Mouse (Mus musculus) thymus, adult 2 months (tissue): ENCODE data around the gene 1700123O20Rik. TPM values are rescaled to one million over a fixed set of nuclear protein-coding genes. Genes with fewer than 3 reads are reported as not detected.

Experiments used
- DNase-seq: peaks from one replicate; pipeline ENCODE4 v3.0.0; 2021
- H3K27ac ChIP-seq: fragments of 200-500 bp; 2 replicates; pipeline ENCODE4 v1.5.1; 2012; ENCODE audit warnings: low read length, control low read depth; ENCODE audit not compliant: control insufficient read depth, insufficient read depth
- H3K27me3 ChIP-seq: fragments of 200-500 bp; 2 replicates; pipeline ENCODE4 v1.6.1; 2012; ENCODE audit warnings: mild to moderate bottlenecking, low read length, moderate library complexity, mixed read lengths; ENCODE audit not compliant: control insufficient read depth, insufficient read depth
- H3K36me3 ChIP-seq: fragments of 200-500 bp; 2 replicates; pipeline ENCODE4 v1.6.1; 2012; ENCODE audit warnings: mild to moderate bottlenecking, low read length, moderate library complexity; ENCODE audit not compliant: control insufficient read depth, insufficient read depth
- H3K4me1 ChIP-seq: fragments of 200-500 bp; replicated peaks from 2 replicates; pipeline ENCODE4 v1.6.1; 2012; ENCODE audit warnings: low read length; ENCODE audit not compliant: control insufficient read depth, insufficient read depth
- H3K4me3 ChIP-seq: fragments of 200-500 bp; 2 replicates; pipeline ENCODE4 v1.5.1; 2012; ENCODE audit warnings: mild to moderate bottlenecking, low read length, control low read depth, moderate library complexity; ENCODE audit not compliant: control insufficient read depth, insufficient read depth
- CTCF ChIP-seq: fragments of 200-500 bp; IDR thresholded peaks from 2 replicates; pipeline ENCODE4 v1.5.1; 2012; ENCODE audit warnings: mild to moderate bottlenecking, control low read depth, low read length, moderate library complexity, borderline replicate concordance; ENCODE audit not compliant: control insufficient read depth, poor library complexity, insufficient read depth; ENCODE audit errors: extremely low read depth
- POLR2A ChIP-seq: fragments of 200-500 bp; IDR thresholded peaks from 2 replicates; pipeline ENCODE4 v1.6.1; 2012; ENCODE audit warnings: mild to moderate bottlenecking, low read length, control low read depth, moderate library complexity; ENCODE audit not compliant: control insufficient read depth, poor library complexity, insufficient read depth; ENCODE audit errors: extremely low read depth
- WGBS: fragments of 180-500 bp; shearing (Covaris S2); methylation state at CpG from one replicate; pipeline ENCODE4 v1.1.7; 2018; 5-methylcytosine and 5-hydroxymethylcytosine counted together
- polyA plus RNA-seq: library from polyadenylated mRNA; depleted of rRNA; stranded (reverse); fragments of >200 nt; gene quantifications from 2 replicates; pipeline ENCODE4 v1.2.3, GENCODE M21; 2012

1700123O20Rik gene
- polyA plus RNA-seq, 1 experiment = 80.2 TPM

DNA sequence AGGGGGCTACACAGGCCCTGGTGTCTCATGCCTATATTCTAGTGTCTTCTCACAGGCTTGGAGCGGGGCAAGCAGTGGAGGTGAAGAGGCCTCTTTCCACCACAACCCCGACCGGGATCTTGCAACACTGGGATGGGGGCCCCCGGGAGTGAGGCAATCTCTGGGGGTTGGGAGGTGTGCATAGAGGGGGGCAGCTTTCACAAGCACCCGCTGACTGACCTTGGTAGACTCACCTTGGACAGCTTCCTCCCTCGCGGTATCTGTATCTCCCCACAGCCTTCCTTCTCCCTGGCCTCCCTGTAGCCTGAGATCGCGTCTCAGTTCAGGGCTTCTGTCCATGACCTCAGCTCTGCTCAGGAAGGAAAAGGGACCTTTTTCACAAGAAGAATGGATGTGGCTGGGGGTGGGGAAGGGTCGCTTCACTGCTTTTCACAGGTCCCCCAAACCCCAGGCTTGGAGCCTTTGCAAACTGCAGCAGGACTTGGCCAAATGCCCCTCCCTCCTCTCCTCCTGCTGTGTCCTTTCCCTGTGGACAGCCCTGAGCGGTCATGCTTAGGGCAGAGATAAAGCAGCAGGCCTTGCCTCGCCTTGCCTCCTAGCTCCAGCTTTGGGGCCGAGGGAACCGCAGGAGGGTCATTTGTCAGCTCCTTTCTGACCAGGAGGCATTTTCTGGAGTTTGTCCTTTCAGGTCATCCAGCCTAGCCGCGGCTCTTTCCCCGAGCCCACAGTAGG, 20.7 kb downstream of the 1700123O20Rik start:
- whole genome bisulfite sequencing = 66% methylated on average over 17 of the region's 17 CpGs
- Histone ChIP-seq H3K27ac (no peak overlapping the region), H3K4me3 (no peak overlapping the region), H3K4me1 (peaks cover 15% of the 10 kb centered on the region), H3K27me3 (no peaks in the 10 kb centered on the region), H3K36me3 (no peaks in the 10 kb centered on the region)
- DNase-seq = no peak
- TF ChIP-seq POLR2A (no peak), CTCF (no peak)

GRCm38 (mm10) chr14:54709054-54709453, 23.0 kb downstream of the 1700123O20Rik start:
- Histone ChIP-seq H3K27me3 (no peaks in the 10 kb centered on the region; the same call in 1 of the 2 replicates), H3K4me1 (peaks cover 23% of the 10 kb centered on the region), H3K36me3 (no peaks in the 10 kb centered on the region), H3K27ac (no peak overlapping the region), H3K4me3 (no peak overlapping the region)
- DNase-seq = no peak
- TF ChIP-seq CTCF = no peak
- no peak for TF ChIP-seq POLR2A
- 94% methylated on average over 9 of the region's 9 CpGs for WGBS

- TF ChIP-seq POLR2A = no peak
- TF ChIP-seq CTCF = no peak
- no peak within 1 kb of the TSS for H3K27ac ChIP-seq
- no peaks in the 10 kb centered on the region for H3K36me3 ChIP-seq
- H3K27me3 ChIP-seq = no peaks in the 10 kb centered on the region; the same call in 1 of the 2 replicates
- no peak within 1 kb of the TSS for H3K4me3 ChIP-seq
- DNase-seq = no peak
- peaks cover 13% of the 10 kb centered on the region for H3K4me1 ChIP-seq
- WGBS = 78% methylated on average over 7 of the region's 7 CpGs
Observed at GRCm38 (mm10) chr14:54712074-54712473, 26.1 kb downstream of the 1700123O20Rik start, which contains the start of gene Cebpe. Cebpe (minus strand) TSS chr14:54712174.

- peaks cover 13% of the 10 kb centered on the region for H3K4me1 ChIP-seq
- 54% methylated on average over 8 of the region's 8 CpGs for WGBS
- no peak overlapping the region for H3K27ac ChIP-seq
- H3K36me3 ChIP-seq = no peaks in the 10 kb centered on the region
- no peak for DNase-seq
- no peaks in the 10 kb centered on the region; the same call in 1 of the 2 replicates for H3K27me3 ChIP-seq
- TF ChIP-seq POLR2A (no peak), CTCF (no peak)
- H3K4me3 ChIP-seq = no peak overlapping the region
Observed at GRCm38 (mm10) chr14:54712861-54713260, 26.8 kb downstream of the 1700123O20Rik start.

DNA sequence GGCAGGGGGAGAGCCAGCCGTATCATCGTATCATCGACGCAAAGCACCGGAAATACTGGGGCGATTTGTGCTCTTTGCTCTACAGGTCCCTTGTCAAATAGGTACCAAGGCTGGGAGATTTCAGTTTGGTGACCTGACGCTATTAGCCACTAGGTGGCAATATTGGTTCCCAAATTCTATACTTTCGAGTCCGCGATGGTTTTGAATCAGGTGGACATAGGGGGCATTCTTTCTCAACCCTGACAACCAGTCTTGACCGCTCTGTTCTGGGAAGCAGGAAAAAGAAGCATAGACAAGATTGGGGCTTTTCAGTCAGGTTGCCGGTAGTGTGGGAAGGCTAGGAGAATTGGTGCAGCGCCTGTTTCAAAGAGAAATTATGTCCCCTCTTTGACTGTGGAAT, 28.1 kb downstream of the 1700123O20Rik start:
- DNase-seq = peak; percentile 69
- H3K27me3 ChIP-seq = no peaks in the 10 kb centered on the region; the same call in 1 of the 2 replicates
- WGBS = under 1% methylated on average over 13 of the region's 13 CpGs
- H3K27ac ChIP-seq = no peak overlapping the region
- H3K36me3 ChIP-seq = no peaks in the 10 kb centered on the region
- TF ChIP-seq POLR2A = no peak
- 0 out of 2 replicates have a peak, but pooled peaks have one; percentile 23 for TF ChIP-seq CTCF
- H3K4me1 ChIP-seq = peaks cover 13% of the 10 kb centered on the region
- H3K4me3 ChIP-seq = peak overlapping the region; percentile 46

DNA sequence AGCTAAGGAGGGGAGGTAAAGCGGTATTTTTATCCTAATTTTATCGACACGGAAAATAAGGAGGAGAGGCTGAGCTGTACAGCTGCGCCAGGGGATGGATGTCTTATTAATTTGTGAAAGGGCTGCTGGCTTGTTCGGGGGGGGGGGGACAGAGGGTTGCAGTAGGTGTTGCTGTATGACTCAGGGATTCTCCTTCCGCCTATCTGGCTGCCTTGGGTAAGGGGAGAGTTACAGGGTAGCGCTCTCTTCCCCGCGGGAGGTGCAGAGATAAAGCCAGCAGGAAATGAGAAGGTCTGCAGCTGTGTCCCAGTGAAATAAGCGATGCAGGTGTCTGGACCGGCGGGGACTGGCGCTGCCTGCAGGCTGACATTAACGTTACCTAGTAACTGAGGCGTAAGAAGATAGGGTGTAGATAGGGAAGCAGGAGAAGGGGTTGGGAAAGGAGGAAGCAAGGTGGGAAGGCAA, 28.6 kb downstream of the 1700123O20Rik start:
- no peaks in the 10 kb centered on the region; the same call in 1 of the 2 replicates for H3K27me3 ChIP-seq
- 1% methylated on average over 15 of the region's 15 CpGs for WGBS
- peaks cover 13% of the 10 kb centered on the region for H3K4me1 ChIP-seq
- peak; percentile 64 for DNase-seq
- H3K27ac ChIP-seq = peak overlapping the region; percentile 18; the same call in 1 of the 2 replicates
- TF ChIP-seq POLR2A (no peak), CTCF (0 out of 2 replicates have a peak, but pooled peaks have one; percentile 17)
- H3K36me3 ChIP-seq = no peaks in the 10 kb centered on the region
- peak overlapping the region; percentile 31 for H3K4me3 ChIP-seq

- H3K27me3 ChIP-seq = no peaks in the 10 kb centered on the region; the same call in 1 of the 2 replicates
- no peak for DNase-seq
- H3K4me3 ChIP-seq = no peak overlapping the region
- no peaks in the 10 kb centered on the region for H3K36me3 ChIP-seq
- TF ChIP-seq CTCF = no peak
- no peak for TF ChIP-seq POLR2A
- WGBS = 95% methylated on average over 1 of the region's 1 CpGs
- no peak overlapping the region for H3K27ac ChIP-seq
- peaks cover 13% of the 10 kb centered on the region for H3K4me1 ChIP-seq
Observed at GRCm38 (mm10) chr14:54715402-54715801, 29.4 kb downstream of the 1700123O20Rik start.
